Mouse (Mus musculus): ENCODE measurements around the gene Cib2. TPM values are rescaled to one million over a fixed set of nuclear protein-coding genes. Genes with fewer than 3 reads are reported as not detected.
"Not testable (repeated sequence)": the region's sequence is repeated elsewhere in the genome, so short reads cannot be mapped to it uniquely, and the experiment has no call there.

Gene Cib2
- 11.6 and 13.3 TPM in 2 replicates for polyA plus RNA-seq (2015; fragmentation: Nextera tagmentation; extraction: Ambion mirVana)

DNA sequence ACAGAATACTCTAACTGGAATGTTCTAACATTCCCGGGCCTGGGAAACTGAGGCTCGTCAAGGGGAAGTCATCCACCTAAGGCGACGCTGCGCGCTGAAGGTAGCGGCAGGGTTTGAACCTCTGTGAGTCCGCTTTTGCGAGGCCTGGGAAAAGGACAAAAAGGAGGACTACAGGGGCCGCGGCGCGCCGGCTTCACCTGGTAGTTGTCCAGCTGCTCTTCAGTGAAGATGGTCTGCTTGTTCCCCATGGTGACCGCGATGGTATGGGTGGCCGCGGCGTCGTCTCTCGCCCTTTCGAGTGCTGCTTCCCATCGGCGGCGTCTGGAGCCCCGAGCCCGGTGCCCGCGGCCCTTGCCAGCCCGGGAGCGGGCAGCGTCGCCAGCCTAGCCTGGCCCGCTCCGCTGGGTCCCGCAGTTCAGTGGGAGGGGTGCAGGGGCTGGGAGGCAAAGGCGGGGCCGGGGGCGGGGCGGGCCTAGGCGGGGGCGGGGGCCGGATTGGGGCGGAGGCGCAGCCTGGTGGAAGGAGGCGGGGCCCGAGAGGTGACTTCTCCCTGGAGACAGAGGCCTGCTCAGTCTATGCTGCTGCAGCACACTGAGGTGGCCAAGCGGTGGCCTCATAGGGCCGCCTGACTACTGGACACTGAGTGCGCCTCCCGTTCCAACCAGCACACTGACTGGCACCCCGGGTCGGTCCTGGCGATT is at the start of gene Cib2:
Gene Cib2 (minus strand): TSS at position 448 of the 701 bp plus-strand sequence.
- H3K9me3 ChIP-seq, result no peaks in the 10 kb centered on the region
- H3K27ac ChIP-seq, result no peak within 1 kb of the TSS
- H3K9ac ChIP-seq, result peak within 1 kb of the TSS; percentile 53
- H3K4me1 ChIP-seq, result peaks cover 6% of the 10 kb centered on the region; the same call in 1 of the 2 replicates
- WGBS, result 1% methylated on average over 37 of the region's 54 CpGs
- H3K36me3 ChIP-seq, result no peaks in the 10 kb centered on the region
- peak within 1 kb of the TSS; percentile 93 for H3K4me2 ChIP-seq
- 0 out of 2 replicates have a peak, but pooled peaks cover 5% of the 10 kb centered on the region for H3K27me3 ChIP-seq
- peak within 1 kb of the TSS; percentile 61 for H3K4me3 ChIP-seq
- ATAC-seq (ENCODE audit: borderline replicate concordance, extremely low read depth, low FRiP score, low TSS enrichment), result peak; percentile 97

DNA sequence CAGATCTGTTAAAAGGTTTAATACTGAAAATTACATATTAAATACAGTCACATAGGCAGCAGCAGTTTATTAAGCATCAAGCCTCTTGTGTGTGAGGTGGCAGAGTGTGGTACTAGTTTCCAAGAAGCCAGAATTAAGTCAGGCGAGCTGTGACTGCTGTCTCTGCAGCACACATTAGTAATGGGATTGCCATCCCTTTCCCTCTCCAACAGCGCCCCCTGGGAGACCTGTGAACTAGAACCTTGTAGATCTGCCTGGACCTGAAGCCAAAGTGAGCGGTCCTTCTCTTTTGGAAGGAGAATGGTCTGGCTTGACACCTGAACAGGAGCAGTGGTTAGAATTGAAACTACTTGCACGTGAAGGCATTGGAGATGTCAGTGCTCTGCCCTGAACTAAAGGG is 44.9 kb upstream of the Cib2 start:
- no peak overlapping the region for H3K4me2 ChIP-seq
- H3K9me3 ChIP-seq, result no peaks in the 10 kb centered on the region
- no peaks in the 10 kb centered on the region for H3K27me3 ChIP-seq
- H3K4me3 ChIP-seq, result no peak overlapping the region
- no peaks in the 10 kb centered on the region for H3K4me1 ChIP-seq
- ATAC-seq (ENCODE audit: borderline replicate concordance, extremely low read depth, low FRiP score, low TSS enrichment), result no peak
- H3K36me3 ChIP-seq, result peaks cover 29% of the 10 kb centered on the region
- H3K27ac ChIP-seq, result no peak overlapping the region
- WGBS, result 53% methylated on average over 4 of the region's 4 CpGs
- no peak overlapping the region for H3K9ac ChIP-seq

DNA sequence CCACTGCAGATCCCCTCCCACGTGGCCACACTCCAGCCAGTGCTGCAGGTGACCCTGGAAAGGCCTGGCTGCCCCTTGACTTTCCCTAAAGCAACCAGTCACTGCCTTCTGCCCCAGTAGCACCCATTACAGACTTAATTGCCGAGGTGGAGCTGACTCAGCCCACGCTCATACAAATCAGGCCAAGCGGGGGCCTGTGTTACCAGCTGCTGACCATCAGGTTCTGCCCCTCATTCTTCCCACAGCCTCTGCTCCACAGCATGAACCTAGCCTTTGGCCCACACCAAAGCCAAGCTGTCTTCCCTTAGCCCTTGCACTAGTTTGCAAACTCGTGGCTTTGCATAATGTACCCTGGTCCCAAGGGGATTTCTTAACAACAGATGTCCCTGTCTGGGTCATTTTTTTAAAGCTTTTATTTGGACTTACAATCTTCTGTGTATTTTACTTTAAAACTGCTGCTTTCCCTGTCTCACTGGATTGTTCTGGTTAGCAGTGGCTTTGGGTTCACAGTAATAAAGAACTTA is 44.2 kb upstream of the Cib2 start:
- Histone ChIP-seq H3K36me3 (peaks cover 36% of the 10 kb centered on the region), H3K4me2 (no peak overlapping the region), H3K4me1 (no peaks in the 10 kb centered on the region), H3K4me3 (no peak overlapping the region), H3K9me3 (no peaks in the 10 kb centered on the region), H3K27ac (no peak overlapping the region), H3K27me3 (no peaks in the 10 kb centered on the region), H3K9ac (no peak overlapping the region)
- WGBS, result 83% methylated on average over 5 of the region's 5 CpGs
- no peak for ATAC-seq (ENCODE audit: borderline replicate concordance, extremely low read depth, low FRiP score, low TSS enrichment)

DNA sequence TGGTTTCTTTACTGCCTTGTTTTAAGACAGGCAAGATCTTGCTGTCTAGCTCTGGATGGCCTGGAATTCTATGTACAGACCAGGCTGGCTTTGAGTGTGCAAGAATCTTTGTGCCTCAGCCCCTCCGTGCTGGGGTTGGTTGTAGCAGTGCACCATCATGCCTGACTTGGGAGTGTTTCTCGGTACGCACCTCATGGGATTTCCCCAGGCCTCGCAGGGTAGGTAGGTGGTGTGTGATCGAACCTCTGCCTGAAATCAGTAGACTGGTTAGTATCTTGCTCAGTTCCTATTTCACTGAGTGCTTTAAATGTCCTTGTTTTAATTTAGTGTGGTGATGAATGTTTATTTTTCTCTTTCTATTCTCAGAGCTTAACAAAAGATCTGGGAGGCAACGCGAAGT is 42.9 kb upstream of the Cib2 start:
- Histone ChIP-seq H3K4me1 (no peaks in the 10 kb centered on the region), H3K4me2 (no peak overlapping the region), H3K9ac (no peak overlapping the region), H3K36me3 (peaks cover 47% of the 10 kb centered on the region), H3K27me3 (no peaks in the 10 kb centered on the region), H3K9me3 (no peaks in the 10 kb centered on the region), H3K4me3 (no peak overlapping the region), H3K27ac (no peak overlapping the region)
- ATAC-seq (ENCODE audit: borderline replicate concordance, extremely low read depth, low FRiP score, low TSS enrichment), result no peak
- 84% methylated on average over 7 of the region's 7 CpGs for WGBS

DNA sequence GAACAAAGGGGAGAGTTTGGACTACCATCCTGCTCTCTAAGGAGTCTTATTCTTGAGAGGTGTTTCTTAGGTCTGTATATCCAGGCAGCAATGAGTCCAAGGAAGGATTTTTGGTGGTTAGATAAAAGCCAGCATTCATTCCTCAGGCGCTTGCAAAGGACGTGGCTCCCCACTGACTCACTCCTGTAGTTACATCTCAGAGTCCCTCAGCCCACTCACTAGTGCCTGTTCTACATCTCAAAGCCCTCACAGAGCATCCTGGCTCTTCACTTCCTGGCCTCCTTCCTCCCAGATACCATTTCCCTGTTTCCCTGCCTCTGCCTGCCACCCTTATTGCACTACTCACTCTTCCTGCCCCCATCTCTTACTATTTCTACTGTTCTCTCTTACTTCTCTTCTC is 42.4 kb upstream of the Cib2 start:
- 83% methylated on average over 2 of the region's 2 CpGs for WGBS
- H3K27me3 ChIP-seq, result no peaks in the 10 kb centered on the region
- ATAC-seq (ENCODE audit: borderline replicate concordance, extremely low read depth, low FRiP score, low TSS enrichment), result no peak
- H3K9ac ChIP-seq, result no peak overlapping the region
- no peak overlapping the region for H3K4me2 ChIP-seq
- H3K36me3 ChIP-seq, result peaks cover 53% of the 10 kb centered on the region
- no peak overlapping the region for H3K4me3 ChIP-seq
- no peak overlapping the region for H3K27ac ChIP-seq
- no peaks in the 10 kb centered on the region for H3K4me1 ChIP-seq
- H3K9me3 ChIP-seq, result no peaks in the 10 kb centered on the region

DNA sequence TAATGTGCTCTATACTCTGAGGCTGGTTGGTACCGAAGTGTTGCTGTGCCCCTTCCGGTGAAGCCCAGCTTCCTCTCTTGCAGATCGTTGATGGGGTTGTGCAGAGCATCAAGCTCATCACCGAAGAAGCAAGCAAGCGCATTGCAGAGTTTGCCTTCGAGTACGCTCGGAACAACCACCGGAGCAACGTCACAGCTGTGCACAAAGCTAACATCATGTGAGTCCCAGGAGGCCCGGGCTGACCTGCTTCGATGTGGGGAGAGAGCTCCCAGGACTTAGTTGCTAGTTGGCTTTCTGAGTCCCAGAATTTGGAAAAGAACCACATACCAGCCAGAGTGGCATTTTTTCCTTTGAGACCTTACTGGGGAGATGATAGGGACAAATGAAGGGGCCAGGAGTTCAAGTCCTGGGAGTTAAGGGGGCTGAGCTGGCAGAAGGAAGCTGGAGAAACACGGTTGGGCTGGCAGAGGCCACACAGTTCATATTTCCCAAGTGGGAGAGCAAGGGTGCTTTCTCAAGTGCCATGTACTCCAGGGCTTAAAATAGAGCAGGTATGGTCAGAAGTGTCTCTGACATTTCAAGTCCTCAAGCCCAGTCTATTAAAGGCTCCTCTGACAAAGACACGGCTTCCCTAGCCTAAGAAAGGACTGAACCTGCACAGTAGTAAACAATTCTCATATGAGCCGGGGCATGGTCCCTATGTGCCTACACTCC is 36.9 kb upstream of the Cib2 start:
- no peak overlapping the region for H3K4me3 ChIP-seq
- WGBS, result 93% methylated on average over 15 of the region's 15 CpGs
- H3K9me3 ChIP-seq, result no peaks in the 10 kb centered on the region
- peaks cover 76% of the 10 kb centered on the region for H3K36me3 ChIP-seq
- H3K27ac ChIP-seq, result no peak overlapping the region
- no peak for ATAC-seq (ENCODE audit: borderline replicate concordance, extremely low read depth, low FRiP score, low TSS enrichment)
- no peaks in the 10 kb centered on the region for H3K4me1 ChIP-seq
- H3K4me2 ChIP-seq, result no peak overlapping the region
- H3K9ac ChIP-seq, result no peak overlapping the region
- H3K27me3 ChIP-seq, result no peaks in the 10 kb centered on the region

DNA sequence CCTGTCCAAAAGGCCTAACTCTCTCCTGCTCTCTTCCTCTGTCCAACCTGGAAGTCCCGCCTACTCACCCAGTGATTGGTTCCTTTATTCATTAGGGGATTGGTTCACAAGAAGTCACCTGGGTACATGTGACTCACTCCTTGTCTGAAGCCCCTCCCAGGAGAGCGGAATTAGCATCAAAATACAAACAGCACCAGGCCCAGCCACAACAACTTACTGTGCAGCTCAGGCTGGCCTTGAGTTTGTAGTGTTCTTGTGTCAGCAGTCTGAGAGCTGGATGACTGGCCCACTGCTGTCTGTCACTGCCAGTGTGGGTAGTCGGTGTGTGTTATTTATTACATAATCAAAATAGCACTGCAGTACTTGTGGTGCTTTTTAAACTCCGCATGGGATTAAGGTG is 33.6 kb upstream of the Cib2 start:
- H3K4me3 ChIP-seq; ATAC-seq (ENCODE audit: borderline replicate concordance, extremely low read depth, low FRiP score, low TSS enrichment); H3K9ac ChIP-seq; H3K27ac ChIP-seq; H3K4me1 ChIP-seq; H3K9me3 ChIP-seq; H3K4me2 ChIP-seq; H3K27me3 ChIP-seq: not testable (repeated sequence)
- H3K36me3 ChIP-seq, result peaks cover 60% of the 10 kb centered on the region
- 78% methylated on average over 4 of the region's 4 CpGs for WGBS

DNA sequence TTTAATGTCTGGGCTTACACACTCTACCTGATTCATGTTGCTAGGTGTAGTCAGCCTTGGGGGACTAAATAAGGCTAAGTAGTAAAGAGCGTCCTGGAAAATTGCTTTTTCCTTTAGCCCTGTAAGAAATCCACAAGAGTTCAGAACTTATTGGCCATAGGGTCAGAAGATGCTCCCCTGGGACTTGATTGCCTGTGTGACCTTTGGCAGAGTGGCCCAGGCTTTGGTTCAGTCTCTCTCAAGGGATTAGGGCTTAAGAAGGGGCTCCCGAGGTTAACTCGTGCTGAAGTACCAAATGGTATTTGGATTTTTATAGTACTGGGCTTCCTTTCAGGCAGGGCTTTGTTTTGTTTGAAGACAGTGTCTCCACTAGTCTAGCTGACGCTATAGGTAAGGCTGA is 27.8 kb upstream of the Cib2 start:
- no peak overlapping the region for H3K27ac ChIP-seq
- no peaks in the 10 kb centered on the region for H3K27me3 ChIP-seq
- H3K9me3 ChIP-seq, result no peaks in the 10 kb centered on the region
- H3K9ac ChIP-seq, result no peak overlapping the region
- WGBS, result 74% methylated on average over 4 of the region's 4 CpGs
- no peak for ATAC-seq (ENCODE audit: borderline replicate concordance, extremely low read depth, low FRiP score, low TSS enrichment)
- H3K4me1 ChIP-seq, result peaks cover 10% of the 10 kb centered on the region
- no peak overlapping the region for H3K4me2 ChIP-seq
- no peak overlapping the region for H3K4me3 ChIP-seq
- peaks cover 11% of the 10 kb centered on the region for H3K36me3 ChIP-seq

DNA sequence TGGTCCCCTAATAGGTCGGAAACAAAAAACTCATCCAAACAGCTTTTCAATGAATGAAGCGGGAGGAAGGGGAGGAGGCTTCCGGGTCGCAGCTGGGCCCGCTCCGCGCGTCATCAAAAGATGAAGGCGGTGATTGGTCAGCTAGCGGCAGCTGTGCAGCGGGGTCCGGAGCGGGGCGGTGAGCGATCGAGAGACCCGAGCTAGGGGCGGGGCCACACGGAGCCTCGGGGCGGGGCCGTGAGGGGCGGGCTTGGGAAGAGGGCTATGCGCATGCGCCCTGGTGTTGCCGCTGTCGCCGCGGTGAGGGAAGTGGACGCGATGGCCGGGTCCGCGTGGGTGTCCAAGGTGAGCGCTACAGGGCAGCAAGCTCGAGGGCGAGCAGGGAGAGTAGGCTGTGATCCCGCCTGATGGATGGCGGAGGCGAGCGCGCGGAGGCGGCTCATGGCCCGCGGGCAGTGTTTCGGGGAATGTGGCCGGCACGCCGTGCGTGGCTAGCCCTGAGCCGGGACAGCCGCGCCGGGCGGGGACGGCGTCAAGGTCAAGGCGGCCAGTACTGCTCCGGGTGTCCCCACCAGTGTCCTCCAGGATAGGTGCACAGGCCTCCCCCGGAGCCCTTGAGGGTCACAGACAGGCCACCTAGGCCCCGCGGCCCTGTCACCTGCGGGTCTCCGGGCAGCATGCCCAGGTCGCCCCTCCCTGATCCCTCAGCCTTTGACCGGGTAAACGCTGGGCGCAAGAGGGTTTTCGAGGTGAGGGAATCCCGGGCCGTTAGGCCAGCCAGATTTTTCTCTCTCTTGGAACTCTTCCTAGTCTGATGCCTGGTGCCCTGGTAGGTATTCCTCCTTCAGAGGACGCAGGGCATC is 26.4 kb upstream of the Cib2 start, which contains the start of gene Idh3a:
Gene Idh3a (plus strand): TSS at position 136 of the 863 bp plus-strand sequence.
- Histone ChIP-seq H3K9ac (peak within 1 kb of the TSS; percentile 72), H3K27ac (no peak within 1 kb of the TSS)
- 0% methylated on average over 63 of the region's 73 CpGs for WGBS

DNA sequence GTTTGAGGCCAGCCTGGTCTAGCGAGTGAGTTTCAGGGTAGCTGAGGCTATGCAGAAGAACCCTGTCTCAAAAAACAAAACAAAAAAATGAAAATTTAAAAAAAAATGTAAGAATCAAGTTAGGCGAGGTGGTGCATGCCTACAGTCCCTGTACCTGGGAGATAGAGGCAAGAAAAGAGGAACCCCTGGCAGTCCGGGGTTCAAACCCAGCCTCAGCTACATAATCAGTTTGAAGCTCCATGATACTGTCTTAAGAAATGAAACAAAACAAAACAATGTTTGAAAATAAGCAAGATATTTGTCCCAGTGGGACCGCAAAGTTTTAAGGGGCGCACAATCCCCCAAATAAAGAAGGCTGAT is 25.8 kb upstream of the Cib2 start:
- WGBS, result 30% methylated on average over 5 of the region's 5 CpGs
- Histone ChIP-seq H3K9me3 (no peaks in the 10 kb centered on the region), H3K4me1 (peaks cover 10% of the 10 kb centered on the region), H3K4me3 (peak overlapping the region; percentile 69), H3K4me2 (peak overlapping the region; percentile 91), H3K27ac (no peak overlapping the region), H3K27me3 (no peaks in the 10 kb centered on the region), H3K9ac (peak overlapping the region; percentile 31; the same call in 1 of the 2 replicates), H3K36me3 (peaks cover 4% of the 10 kb centered on the region; the same call in 1 of the 2 replicates)
- ATAC-seq (ENCODE audit: borderline replicate concordance, extremely low read depth, low FRiP score, low TSS enrichment), result no peak

More for the DNA sequence above, 26.4 kb upstream of the Cib2 start, which contains the start of gene Idh3a:
- H3K4me1 ChIP-seq, result peaks cover 10% of the 10 kb centered on the region
- H3K4me3 ChIP-seq, result peak within 1 kb of the TSS; percentile 69
- H3K36me3 ChIP-seq, result peaks cover 5% of the 10 kb centered on the region
- peak within 1 kb of the TSS; percentile 91 for H3K4me2 ChIP-seq
- ATAC-seq (ENCODE audit: borderline replicate concordance, extremely low read depth, low FRiP score, low TSS enrichment), result peak; percentile 100
- H3K27me3 ChIP-seq, result no peaks in the 10 kb centered on the region
- H3K9me3 ChIP-seq, result no peaks in the 10 kb centered on the region

DNA sequence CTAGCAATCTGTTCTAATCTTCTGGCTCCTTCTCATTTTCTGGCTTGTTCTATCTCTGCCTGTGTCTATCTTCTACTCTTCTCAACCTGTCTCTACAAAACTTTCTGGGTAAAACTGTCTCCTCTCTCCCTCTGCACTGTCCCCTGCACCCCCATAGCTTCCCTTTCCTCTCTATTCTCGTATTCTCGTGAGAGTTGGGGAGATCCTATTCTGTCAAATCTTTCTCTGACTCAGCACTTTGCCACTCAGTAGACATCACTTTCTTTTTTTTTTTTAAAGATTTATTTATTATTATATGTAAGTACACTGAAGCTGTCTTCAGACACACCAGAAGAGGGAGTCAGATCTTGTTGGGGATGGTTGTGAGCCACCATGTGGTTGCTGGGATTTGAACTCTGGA is 24.1 kb upstream of the Cib2 start:
- not testable (repeated sequence) for H3K36me3 ChIP-seq; H3K4me1 ChIP-seq; H3K4me3 ChIP-seq; ATAC-seq (ENCODE audit: borderline replicate concordance, extremely low read depth, low FRiP score, low TSS enrichment); H3K9me3 ChIP-seq; H3K27me3 ChIP-seq; H3K9ac ChIP-seq; H3K4me2 ChIP-seq; H3K27ac ChIP-seq
- WGBS, result 60% methylated on average over 2 of the region's 2 CpGs
